Mouse (Mus musculus) adrenal gland (tissue): ENCODE measurements around the gene Ptx4.
"Not testable (repeated sequence)": the region's sequence is repeated elsewhere in the genome, so short reads cannot be mapped to it uniquely, and the experiment has no call there.

Experiments used
- intact Hi-C: fragments of 180-260 bp; cut with DNase I; formaldehyde crosslinking; loops from one replicate; pipeline ENCODE4 v1.15.1; 2025

Ptx4 gene

GRCm38 (mm10) chr17:25114908-25115645 is 5.5 kb upstream of the Ptx4 start:
- intact Hi-C loops: loop anchor here (10.0 kb wide), 1 partner anchor 70 kb away; the partner anchor contains the start of genes BC003965 and Unkl

GRCm38 (mm10) chr17:25115664-25116432 is 4.7 kb upstream of the Ptx4 start, which contains the start of gene Telo2:
TSS of gene Telo2 (minus strand) at chr17:25115967.
- intact Hi-C loops: loop anchor here (10.0 kb wide), 1 partner anchor 69 kb away; the partner anchor contains the start of genes BC003965 and Unkl

GRCm38 (mm10) chr17:25117263-25117662 is 3.3 kb upstream of the Ptx4 start:
- intact Hi-C loops: loop anchor here (10.0 kb wide), 1 partner anchor 68 kb away; the partner anchor contains the start of genes BC003965 and Unkl

- intact Hi-C loops: loop anchor here (5.0 kb wide), 1 partner anchor 148 kb away; the partner anchor contains the start of gene Ube2i
Measured at GRCm38 (mm10) chr17:25123979-25124378, 3.4 kb downstream of the Ptx4 start.

- intact Hi-C loops: not testable (repeated sequence)
Measured at GRCm38 (mm10) chr17:25125442-25126060, 5.0 kb downstream of the Ptx4 start.

- intact Hi-C loops: no loop called here
Measured at GRCm38 (mm10) chr17:25127079-25127478, 6.5 kb downstream of the Ptx4 start.

GRCm38 (mm10) chr17:25127681-25128080 is 7.1 kb downstream of the Ptx4 start:
- intact Hi-C loops: no loop called here

DNA sequence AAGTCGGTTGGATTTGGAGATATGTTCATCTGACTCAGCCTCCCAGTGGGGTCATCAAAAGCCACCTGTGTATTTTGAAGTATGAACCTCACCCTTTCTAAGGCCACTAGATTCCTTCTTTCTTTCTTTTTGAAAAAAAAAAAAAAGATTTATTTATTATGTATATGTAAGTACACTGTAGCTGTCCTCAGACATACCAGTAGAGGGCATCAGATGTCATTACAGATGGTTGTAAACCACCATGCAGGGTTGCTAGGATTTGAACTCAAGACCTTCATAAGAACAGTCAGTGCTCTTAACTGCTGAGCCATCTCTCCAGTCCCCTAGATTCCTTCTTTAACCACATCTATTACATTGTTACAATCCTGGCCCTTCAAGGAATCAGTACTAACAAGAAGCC is 9.5 kb downstream of the Ptx4 start:
- intact Hi-C loops: loop anchor here (5.0 kb wide), 1 partner anchor 47 kb away; the partner anchor contains the start of gene Gm38655

- intact Hi-C loops: loop anchor here (5.0 kb wide), 1 partner anchor 44 kb away; the partner anchor contains the start of gene Gm38655
Measured at GRCm38 (mm10) chr17:25133275-25133698, 12.7 kb downstream of the Ptx4 start, which contains the start of gene Clcn7. TSS of gene Clcn7 (plus strand) at chr17:25133391.

- intact Hi-C loops: no loop called here
Measured at GRCm38 (mm10) chr17:25135622-25136021, 15.1 kb downstream of the Ptx4 start.

DNA sequence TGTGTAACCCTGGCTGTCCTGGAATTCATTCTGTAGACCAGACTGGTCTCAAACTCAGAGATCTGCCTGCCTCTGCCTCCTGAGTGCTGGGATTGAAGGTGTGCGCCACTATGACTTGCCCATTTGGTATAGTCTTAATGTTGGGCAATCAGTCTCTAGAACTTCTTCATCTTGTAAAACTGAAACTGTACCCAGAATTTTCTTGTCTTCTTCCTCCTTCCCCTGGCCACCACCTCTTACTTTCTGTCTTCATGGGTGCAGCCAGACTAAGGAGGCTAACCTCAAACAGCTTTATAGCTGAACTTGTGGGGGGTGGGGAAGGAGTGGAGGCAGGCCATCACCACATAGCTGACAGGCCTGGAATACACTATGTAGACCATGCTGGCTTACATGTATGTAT is 18.2 kb downstream of the Ptx4 start:
- intact Hi-C loops: no loop called here

- intact Hi-C loops: no loop called here
Measured at GRCm38 (mm10) chr17:25139960-25140359, 19.4 kb downstream of the Ptx4 start.

- intact Hi-C loops: no loop called here
Measured at GRCm38 (mm10) chr17:25162161-25162560, 41.6 kb downstream of the Ptx4 start, which contains the start of gene Ccdc154. TSS of gene Ccdc154 (plus strand) at chr17:25162461.

DNA sequence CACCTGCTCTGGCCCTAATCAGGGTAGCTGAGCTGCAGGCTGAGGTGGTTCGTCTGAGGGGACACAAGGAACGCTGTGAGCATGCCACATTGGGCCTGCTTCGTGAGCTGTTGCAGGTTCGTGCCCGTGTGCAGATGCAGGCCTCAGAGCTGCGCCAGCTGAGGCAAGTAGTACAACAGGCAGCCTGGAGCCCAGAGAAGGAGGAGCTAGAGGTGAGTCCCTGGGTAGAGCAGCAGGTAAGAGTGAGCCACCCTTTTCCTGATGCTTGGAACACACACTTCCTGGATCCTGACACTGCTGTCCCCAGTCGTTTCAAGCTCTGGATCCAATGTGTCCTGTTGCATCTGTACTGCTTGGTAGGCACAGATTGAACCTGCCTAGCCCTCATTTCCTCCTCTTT is 42.8 kb downstream of the Ptx4 start:
- intact Hi-C loops: no loop called here

DNA sequence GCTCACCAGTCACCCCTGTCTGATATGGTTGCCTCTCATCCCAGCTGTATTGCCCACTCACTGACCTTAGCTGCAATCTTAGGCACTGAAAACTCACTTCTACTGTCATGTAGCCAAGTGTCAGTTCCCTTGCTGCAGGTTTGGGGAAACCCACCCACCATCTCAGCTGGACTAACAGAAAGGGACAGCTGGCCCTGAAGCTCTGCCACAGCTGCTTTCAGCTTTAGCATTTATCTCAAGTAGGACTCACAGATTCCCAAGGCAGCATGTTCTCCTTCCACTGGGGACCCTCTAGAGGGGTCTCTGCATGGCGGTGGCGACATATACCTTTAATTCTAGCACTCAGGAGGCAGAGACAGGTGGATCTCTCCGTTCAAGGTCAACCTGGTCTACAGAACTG is 44.2 kb downstream of the Ptx4 start:
- intact Hi-C loops: no loop called here

DNA sequence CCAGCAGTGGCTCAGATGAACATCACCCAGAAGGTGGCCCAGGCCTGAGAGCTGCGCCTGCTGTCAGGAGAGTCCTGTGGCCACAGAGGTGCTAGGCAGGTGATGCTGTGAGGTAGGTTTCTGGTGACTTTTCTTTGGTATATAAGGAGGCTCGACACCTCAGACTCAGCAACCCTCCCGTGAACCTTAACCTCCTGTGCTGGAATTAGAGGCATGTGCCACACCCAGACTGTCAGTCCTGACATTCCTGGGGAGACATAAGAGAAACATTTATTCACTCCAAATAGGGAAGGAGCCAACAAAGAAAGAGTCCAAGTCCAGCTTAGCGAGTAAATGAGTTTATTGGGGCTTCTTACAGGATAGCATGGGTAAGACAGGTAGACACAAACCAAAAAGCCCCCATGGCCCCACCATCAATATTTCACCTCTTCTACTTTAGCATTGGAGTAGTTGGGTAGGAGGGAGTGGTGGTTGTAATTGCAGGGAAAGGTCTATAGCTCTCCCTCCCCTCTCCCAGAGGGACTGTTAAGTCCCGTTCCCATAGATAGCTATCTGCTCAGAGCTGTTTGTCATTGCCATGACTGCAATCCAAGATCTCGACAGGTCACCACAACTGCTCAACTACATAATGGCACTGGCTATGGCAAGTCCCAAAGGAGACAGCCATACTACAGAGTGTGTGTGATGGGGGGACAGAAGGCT is 45.6 kb downstream of the Ptx4 start:
- intact Hi-C loops: no loop called here

DNA sequence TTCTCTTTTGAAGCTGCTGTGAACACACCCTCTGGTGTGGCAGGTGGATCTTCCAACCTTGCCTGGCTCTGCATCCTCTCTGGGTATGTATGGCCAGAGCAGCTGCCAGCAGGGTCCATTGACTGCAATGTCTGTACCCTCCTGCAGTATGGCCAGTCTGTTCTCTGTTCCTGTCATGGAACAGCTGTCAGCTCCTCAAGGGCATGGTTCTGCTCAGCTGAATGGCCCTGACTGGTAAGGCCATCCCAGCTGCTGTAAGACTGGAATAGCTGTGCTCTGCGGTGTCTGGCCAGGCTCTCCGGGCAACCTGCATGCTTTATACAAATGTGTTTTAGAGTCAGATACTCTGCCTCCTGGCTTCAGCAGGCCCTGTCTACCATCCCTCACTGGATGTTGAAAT is 49.1 kb downstream of the Ptx4 start:
- intact Hi-C loops: no loop called here

DNA sequence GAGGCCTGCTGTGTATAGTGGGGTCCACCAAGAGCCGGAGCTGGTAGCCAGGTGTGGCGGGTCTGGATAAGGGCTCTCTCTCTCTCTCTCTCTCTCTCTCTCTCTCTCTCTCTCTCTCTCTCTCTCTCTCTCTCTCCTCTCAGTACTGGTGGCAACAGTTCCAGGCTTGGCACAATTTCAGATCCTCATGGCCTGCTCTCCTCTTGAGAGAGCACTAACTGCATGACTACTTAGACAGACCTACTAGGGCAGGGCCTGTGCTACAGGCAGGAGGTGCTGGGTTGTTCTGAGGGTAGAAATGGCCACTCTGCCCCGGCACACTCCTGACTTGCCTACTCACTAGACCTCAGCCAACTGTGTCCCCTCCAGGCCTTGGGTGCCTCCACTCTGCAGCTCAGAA is 52.0 kb downstream of the Ptx4 start:
- intact Hi-C loops: no loop called here
